Mouse (Mus musculus) cortical plate, adult 2 months (tissue): ENCODE data around the gene Cox7a1.

Experiments
- CTCF ChIP-seq: fragments of 200-500 bp; IDR thresholded peaks from 2 replicates; pipeline ENCODE4 v1.5.1; 2011; ENCODE audit warnings: mild to moderate bottlenecking, control low read depth, low read length; ENCODE audit not compliant: insufficient read depth; ENCODE audit errors: extremely low read depth
- POLR2A ChIP-seq: fragments of 200-500 bp; IDR thresholded peaks from 2 replicates; pipeline ENCODE4 v1.6.1; 2011; ENCODE audit warnings: mild to moderate bottlenecking, low read length, control low read depth; ENCODE audit not compliant: insufficient read depth; ENCODE audit errors: extremely low read depth

GRCm38 (mm10) chr7:30200200-30200599 lies 16.3 kb downstream of the Cox7a1 start:
- TF ChIP-seq CTCF (no peak), POLR2A (no peak)
